Mouse (Mus musculus): ENCODE measurements at regions not wholly inside any gene's neighbourhood (a gene's known extent, or its start where the extent isn't known, plus 50 kb on each side); places are given as distances from the start of the nearest gene placed in this dataset.

DNA sequence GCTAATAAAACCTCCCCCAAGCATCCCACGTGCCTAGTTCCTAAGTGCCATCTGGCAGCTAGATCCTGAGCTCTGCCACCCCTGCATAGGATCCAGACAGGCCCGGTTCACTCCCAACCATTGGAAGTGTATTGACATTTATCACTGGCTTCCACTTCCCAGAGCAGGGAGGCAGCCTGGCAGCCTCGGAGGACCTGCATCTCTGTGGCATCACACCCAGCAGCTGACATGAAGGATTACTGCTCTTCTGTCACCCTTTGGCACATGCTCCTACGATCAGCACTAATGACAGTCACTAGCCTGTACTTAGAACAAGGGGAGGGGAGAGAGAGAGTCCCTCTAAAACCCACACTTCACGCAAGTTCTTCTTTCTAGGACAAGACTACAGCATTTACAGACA lies 152.7 kb downstream of the Kdr start:
- no peak for ATAC-seq
- Histone ChIP-seq H3K4me1 (replicated peaks) (peaks cover 7% of the 10 kb centered on the region; the same call in 1 of the 2 replicates), H3K9ac (no peak overlapping the region), H3K4me2 (replicated peaks) (no peak overlapping the region), H3K27me3 (replicated peaks) (no peaks in the 10 kb centered on the region), H3K36me3 (no peaks in the 10 kb centered on the region), H3K9me3 (no peaks in the 10 kb centered on the region), H3K27ac (no peak overlapping the region), H3K4me3 (replicated peaks) (no peak overlapping the region)
- WGBS = 54% methylated on average over 5 of the region's 5 CpGs

DNA sequence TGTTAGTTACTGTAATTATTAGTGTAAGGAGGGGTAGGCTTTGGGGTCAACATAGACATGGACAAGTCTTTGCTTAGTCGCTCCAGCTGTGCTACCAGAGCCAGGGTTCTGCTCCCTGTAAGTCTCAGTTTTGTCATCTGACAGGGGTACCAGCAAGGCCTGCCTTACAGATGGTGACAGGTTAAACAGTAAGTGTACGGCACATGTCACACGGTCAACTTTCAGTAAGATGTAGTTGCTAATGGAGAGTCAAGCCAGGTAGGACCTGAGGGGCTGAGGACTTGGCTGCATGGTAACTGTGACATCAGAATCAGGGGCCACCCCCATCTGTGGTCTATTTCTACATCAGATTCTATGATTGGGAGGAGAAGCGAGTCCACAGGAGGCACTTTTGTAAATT lies 153.6 kb downstream of the Kdr start:
- H3K36me3 ChIP-seq = no peaks in the 10 kb centered on the region
- no peaks in the 10 kb centered on the region for H3K9me3 ChIP-seq
- H3K4me3 ChIP-seq (replicated peaks) = no peak overlapping the region
- H3K9ac ChIP-seq = no peak overlapping the region
- no peaks in the 10 kb centered on the region for H3K27me3 ChIP-seq (replicated peaks)
- 92% methylated on average over 4 of the region's 4 CpGs for WGBS
- H3K27ac ChIP-seq = no peak overlapping the region
- no peak overlapping the region for H3K4me2 ChIP-seq (replicated peaks)
- no peaks in the 10 kb centered on the region for H3K4me1 ChIP-seq (replicated peaks)
- no peak for ATAC-seq

DNA sequence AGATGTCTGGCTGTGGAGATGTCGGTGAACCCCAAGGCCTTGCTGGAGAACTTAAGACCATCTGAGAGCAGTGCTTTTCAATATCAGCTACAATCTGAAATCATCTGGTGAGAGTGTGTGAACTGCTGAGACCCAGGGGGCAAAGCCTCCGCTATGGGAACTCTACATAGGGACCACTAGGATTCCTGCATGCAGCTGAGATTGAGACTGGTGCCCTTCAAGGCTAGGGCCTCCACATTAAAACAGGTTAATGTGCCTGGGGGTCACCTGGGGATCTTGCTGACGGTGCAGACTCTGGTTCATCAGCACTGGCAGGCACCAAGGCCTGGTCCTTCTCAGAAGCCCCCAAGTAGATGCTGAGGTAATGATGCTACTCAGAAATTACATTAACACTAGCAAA lies 154.6 kb downstream of the Kdr start:
- Histone ChIP-seq H3K36me3 (no peaks in the 10 kb centered on the region), H3K9me3 (no peaks in the 10 kb centered on the region), H3K4me3 (replicated peaks) (no peak overlapping the region), H3K27ac (no peak overlapping the region), H3K4me1 (replicated peaks) (no peaks in the 10 kb centered on the region), H3K9ac (no peak overlapping the region), H3K4me2 (replicated peaks) (no peak overlapping the region), H3K27me3 (replicated peaks) (no peaks in the 10 kb centered on the region)
- WGBS = 88% methylated on average over 3 of the region's 3 CpGs
- no peak for ATAC-seq

DNA sequence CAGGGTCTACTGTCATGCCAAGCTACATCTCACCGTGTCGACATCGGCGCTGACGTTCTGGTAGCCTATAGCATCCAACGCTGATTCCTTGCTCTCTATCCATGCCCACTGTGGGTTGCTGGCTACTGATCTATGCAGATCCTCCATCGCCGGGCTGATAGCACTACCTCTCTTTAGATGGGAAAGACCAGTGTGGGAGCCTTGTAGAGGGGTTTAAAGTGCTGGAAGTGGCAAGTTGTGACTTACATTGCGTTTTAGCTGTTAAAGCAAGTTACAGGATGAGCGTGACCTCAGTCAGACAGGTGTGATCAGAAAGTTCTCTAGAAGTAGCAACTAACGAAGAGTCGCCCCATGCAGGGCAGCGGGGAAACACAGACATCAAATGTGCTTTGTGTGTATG lies 160.9 kb downstream of the Kdr start:
- Histone ChIP-seq H3K9me3 (no peaks in the 10 kb centered on the region), H3K27me3 (replicated peaks) (no peaks in the 10 kb centered on the region), H3K9ac (no peak overlapping the region), H3K4me2 (replicated peaks) (no peak overlapping the region), H3K36me3 (no peaks in the 10 kb centered on the region), H3K4me1 (replicated peaks) (0 out of 2 replicates have a peak, but pooled peaks cover 3% of the 10 kb centered on the region), H3K27ac (no peak overlapping the region), H3K4me3 (replicated peaks) (no peak overlapping the region)
- ATAC-seq = no peak
- 94% methylated on average over 13 of the region's 13 CpGs for WGBS

DNA sequence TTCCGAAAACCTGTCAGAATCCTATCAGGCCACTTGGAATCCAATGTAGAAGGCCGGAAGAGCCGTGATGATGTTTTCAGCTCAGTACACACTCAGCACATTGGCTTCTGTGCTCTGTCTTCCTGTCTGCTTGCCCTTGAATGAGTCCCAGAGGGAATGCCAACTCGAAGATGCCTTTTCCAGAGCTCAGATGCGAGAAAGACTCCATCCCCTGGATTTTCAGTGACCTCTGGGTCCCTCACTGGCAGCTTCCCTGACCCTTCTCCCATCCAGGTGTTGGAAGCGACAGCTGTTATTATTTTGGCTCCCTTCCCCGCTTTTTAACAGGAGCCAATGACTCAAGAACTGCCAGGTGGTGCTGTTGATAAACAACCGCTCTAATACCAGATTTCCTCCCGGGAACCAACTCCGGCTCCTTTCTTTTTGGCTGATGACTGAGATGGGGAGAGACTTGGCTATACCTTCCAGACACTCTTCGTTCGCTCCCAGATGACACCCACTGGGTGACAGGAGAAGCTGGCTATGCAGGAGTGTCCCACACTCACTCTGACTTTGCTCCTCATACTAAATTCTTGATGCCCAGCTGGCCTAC lies 163.8 kb downstream of the Kdr start:
- H3K4me3 ChIP-seq (replicated peaks) = no peak overlapping the region
- H3K9ac ChIP-seq = no peak overlapping the region
- ATAC-seq = no peak
- H3K27me3 ChIP-seq (replicated peaks) = no peaks in the 10 kb centered on the region
- 0 out of 2 replicates have a peak, but pooled peaks cover 3% of the 10 kb centered on the region for H3K4me1 ChIP-seq (replicated peaks)
- H3K36me3 ChIP-seq = no peaks in the 10 kb centered on the region
- H3K9me3 ChIP-seq = no peaks in the 10 kb centered on the region
- 52% methylated on average over 12 of the region's 12 CpGs for WGBS
- no peak overlapping the region for H3K27ac ChIP-seq
- no peak overlapping the region for H3K4me2 ChIP-seq (replicated peaks)

DNA sequence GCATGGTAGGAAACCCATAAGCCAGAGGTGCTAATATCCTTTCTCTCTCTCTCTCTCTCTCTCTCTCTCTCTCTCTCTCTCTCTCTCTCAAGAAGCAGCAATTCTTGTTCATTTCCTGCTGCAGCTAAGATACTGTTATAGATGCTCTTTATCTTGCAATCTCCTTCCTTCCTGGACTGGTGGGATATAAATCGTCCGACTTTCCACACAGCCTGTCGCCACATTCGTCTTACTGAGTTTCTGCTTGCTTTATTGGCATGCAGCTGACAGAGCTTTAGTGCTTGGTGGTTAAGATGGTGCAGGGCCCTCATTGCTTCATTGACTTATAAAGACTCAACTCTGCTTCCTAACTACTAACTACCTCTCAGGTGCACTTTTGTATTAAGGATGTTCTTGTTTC lies 165.6 kb downstream of the Kdr start:
- H3K27ac ChIP-seq = no peak overlapping the region
- no peak overlapping the region for H3K9ac ChIP-seq
- no peak overlapping the region for H3K4me2 ChIP-seq (replicated peaks)
- H3K4me3 ChIP-seq (replicated peaks) = no peak overlapping the region
- no peaks in the 10 kb centered on the region for H3K9me3 ChIP-seq
- H3K36me3 ChIP-seq = no peaks in the 10 kb centered on the region
- WGBS = 40% methylated on average over 4 of the region's 4 CpGs
- H3K4me1 ChIP-seq (replicated peaks) = peaks cover 3% of the 10 kb centered on the region; the same call in 1 of the 2 replicates
- no peaks in the 10 kb centered on the region for H3K27me3 ChIP-seq (replicated peaks)
- ATAC-seq = no peak

DNA sequence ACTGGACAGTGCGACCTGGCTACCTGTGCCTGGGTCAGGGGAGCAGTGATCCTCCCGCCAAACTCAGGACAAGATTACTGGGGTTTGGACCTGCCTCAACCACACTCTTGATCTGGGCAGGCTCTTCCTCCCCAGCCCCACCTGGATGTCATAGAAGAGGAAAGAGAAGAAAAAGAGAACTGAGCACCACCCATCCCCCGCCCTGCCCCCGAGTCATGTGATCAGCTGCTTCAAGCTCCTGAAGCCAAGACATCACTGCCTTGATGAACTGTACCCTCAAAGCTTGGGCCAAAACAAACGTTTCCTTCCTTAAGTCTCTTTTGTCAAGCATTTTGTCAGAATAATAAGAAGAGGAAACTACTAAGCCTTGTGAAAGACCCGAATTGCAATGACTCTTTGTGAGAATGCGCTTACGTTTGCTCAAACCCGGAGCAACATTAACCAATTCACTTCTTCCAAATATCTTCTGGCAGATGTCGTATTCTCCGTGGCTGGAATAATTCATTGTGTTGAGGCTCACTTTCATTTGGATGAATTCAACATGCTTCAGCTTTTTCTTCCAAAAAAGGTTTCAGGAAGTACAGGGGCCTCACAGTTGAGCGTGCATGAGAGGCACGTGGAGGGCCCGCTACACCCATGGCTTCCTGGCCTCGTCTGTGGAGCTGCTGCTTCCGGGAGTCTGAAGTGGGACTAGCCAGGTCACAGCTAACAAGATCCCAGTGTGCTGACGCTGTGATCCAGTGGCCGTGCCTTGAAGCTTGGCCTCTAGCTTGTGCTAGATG lies 169.5 kb downstream of the Kdr start:
- no peaks in the 10 kb centered on the region for H3K36me3 ChIP-seq
- H3K27me3 ChIP-seq (replicated peaks) = no peaks in the 10 kb centered on the region
- H3K4me3 ChIP-seq (replicated peaks) = no peak overlapping the region
- H3K4me1 ChIP-seq (replicated peaks) = no peaks in the 10 kb centered on the region; the same call in 1 of the 2 replicates
- H3K4me2 ChIP-seq (replicated peaks) = no peak overlapping the region
- no peak overlapping the region for H3K27ac ChIP-seq
- H3K9ac ChIP-seq = no peak overlapping the region
- ATAC-seq = no peak
- H3K9me3 ChIP-seq = no peaks in the 10 kb centered on the region
- WGBS = 75% methylated on average over 18 of the region's 18 CpGs

DNA sequence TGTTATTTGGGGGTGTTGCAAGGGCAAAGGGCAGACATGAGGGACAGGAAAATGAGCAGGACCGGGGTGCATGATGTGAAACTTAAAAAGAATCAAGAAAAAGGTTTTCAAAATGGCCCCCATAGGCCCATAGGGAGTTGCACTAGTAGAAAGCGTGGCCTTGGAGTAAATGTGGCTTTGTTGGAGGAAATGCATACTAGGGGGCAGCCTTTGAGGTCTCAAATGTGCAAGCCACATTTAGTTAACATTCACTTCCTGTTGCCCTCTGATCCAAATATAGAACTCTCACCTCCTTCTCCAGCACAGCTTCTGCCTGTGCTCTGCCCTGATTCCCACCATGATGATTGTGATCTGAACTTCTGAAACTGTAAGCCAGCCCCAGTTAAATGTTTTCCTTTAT lies 173.2 kb downstream of the Kdr start:
- H3K9ac ChIP-seq = no peak overlapping the region
- no peak overlapping the region for H3K4me2 ChIP-seq (replicated peaks)
- H3K27me3 ChIP-seq (replicated peaks) = no peaks in the 10 kb centered on the region
- 88% methylated on average over 2 of the region's 2 CpGs for WGBS
- no peak overlapping the region for H3K27ac ChIP-seq
- H3K4me3 ChIP-seq (replicated peaks) = no peak overlapping the region
- no peak for ATAC-seq
- H3K9me3 ChIP-seq = no peaks in the 10 kb centered on the region
- no peaks in the 10 kb centered on the region for H3K36me3 ChIP-seq
- H3K4me1 ChIP-seq (replicated peaks) = no peaks in the 10 kb centered on the region; the same call in 1 of the 2 replicates

DNA sequence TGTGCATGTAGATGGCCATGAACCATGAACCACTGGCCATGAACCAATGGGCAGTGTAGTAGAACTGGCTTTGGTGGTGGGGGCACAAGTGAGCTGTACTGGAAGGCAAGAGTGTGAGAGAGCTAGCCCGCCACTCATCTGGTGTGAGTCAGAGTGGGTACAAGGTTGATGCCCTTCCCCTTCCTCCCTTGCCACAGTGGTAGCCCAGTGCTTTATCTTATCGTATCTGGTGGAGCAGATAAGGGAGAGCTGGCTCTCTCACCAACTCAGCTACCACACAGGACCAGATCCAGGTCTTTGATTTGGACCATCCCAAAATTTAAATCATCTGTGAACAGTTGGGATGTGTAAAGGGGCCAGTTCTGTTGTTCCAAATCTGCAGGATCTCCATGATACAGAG lies 173.9 kb downstream of the Kdr start:
- no peaks in the 10 kb centered on the region for H3K9me3 ChIP-seq
- 89% methylated on average over 2 of the region's 2 CpGs for WGBS
- no peaks in the 10 kb centered on the region for H3K27me3 ChIP-seq (replicated peaks)
- ATAC-seq = no peak
- no peaks in the 10 kb centered on the region for H3K36me3 ChIP-seq
- H3K4me3 ChIP-seq (replicated peaks) = no peak overlapping the region
- no peak overlapping the region for H3K9ac ChIP-seq
- H3K4me2 ChIP-seq (replicated peaks) = no peak overlapping the region
- no peak overlapping the region for H3K27ac ChIP-seq
- H3K4me1 ChIP-seq (replicated peaks) = no peaks in the 10 kb centered on the region; the same call in 1 of the 2 replicates

DNA sequence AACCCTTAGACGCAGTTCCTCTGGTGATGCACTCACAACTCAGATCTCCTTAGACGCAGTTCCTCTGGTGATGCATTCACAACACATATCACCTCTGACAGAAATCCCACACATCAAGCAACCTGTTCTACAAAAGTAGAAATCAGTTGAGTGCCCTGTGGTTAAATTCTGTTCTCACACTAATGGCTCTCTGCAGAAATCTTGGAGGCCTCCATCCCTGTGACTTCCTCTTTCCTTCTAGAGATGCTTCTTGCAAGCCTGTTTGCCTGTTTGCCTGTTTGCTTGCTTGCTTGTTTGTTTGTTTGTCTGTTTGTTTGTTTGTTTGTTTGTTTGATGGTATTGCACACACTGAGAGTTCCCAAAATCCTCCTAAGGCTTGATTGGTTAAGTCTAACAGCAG lies 175.2 kb downstream of the Kdr start:
- Histone ChIP-seq H3K9ac (no peak overlapping the region), H3K4me3 (replicated peaks) (no peak overlapping the region), H3K36me3 (no peaks in the 10 kb centered on the region), H3K4me2 (replicated peaks) (no peak overlapping the region), H3K9me3 (no peaks in the 10 kb centered on the region), H3K4me1 (replicated peaks) (no peaks in the 10 kb centered on the region; the same call in 1 of the 2 replicates), H3K27me3 (replicated peaks) (no peaks in the 10 kb centered on the region), H3K27ac (no peak overlapping the region; the same call in 1 of the 2 replicates)
- no peak for ATAC-seq
- WGBS = 91% methylated on average over 2 of the region's 2 CpGs

DNA sequence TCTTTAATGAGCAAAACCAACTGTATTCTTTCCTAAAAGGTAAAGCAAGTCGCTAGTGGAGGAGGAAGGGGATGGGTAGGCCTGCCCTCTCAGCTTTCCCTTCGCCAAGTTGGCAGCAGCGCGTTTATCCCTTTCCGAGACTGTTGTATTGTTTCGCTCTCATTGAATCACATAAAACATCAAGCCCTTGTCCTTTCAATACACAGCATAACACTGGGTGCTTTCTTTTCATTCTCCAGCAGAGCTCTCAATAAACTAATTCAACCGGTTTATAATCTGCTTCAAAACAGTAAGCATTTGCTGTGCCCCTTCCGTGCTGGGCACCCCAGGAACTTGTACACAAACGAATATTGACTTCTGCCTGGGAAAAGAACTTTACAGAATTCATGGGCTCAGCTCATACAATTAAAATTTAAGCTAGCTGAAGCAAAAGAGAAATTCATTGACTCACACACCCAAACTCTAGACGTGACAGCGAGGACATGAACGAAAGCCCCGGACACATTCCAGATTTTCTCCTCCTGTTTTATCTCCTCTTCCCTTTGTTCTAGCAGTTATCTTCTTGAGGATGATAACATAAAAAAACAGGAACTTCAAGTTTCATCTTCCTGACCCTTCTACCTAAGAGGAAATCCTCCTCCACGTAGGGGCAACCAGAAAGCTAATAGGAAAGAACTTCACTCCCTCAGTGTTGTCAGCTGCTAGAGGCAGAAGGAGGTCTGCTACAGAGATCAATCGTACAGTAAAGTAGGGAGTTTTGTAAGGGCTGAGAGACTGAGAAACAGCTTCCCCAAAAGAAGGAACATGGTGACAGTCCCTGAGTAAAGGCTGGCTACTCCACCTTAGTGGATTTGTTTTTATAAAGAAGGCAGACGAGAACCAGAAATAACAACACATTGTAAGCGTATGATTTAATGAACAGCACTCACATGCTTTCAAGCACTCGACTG lies 177.9 kb downstream of the Kdr start:
- H3K27me3 ChIP-seq (replicated peaks) = no peaks in the 10 kb centered on the region
- no peak overlapping the region for H3K4me2 ChIP-seq (replicated peaks)
- ATAC-seq = no peak
- H3K9me3 ChIP-seq = no peaks in the 10 kb centered on the region
- H3K36me3 ChIP-seq = no peaks in the 10 kb centered on the region
- H3K27ac ChIP-seq = no peak overlapping the region
- H3K4me1 ChIP-seq (replicated peaks) = no peaks in the 10 kb centered on the region; the same call in 1 of the 2 replicates
- no peak overlapping the region for H3K4me3 ChIP-seq (replicated peaks)
- no peak overlapping the region for H3K9ac ChIP-seq
- WGBS = 58% methylated on average over 18 of the region's 18 CpGs

DNA sequence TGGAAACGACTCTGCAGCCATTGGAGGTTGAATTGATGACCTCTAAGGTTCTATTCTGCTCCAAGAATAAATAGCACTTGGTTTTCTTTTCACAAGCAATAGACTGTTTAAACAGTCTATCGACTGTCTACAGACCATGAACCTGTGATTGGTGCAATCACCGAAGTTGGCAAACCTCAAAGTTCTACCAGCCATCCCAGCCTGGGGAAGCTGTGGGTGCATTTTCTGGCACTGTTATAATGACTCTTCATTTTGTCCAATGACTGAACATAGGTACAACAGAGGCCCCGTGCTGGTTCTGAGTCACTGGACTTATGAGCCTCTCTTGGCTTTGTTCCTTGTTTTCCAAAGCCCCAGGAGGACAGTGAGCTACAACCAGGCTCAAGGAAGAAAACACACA lies 178.6 kb downstream of the Kdr start:
- no peak overlapping the region for H3K9ac ChIP-seq
- ATAC-seq = no peak
- no peak overlapping the region for H3K4me3 ChIP-seq (replicated peaks)
- no peaks in the 10 kb centered on the region; the same call in 1 of the 2 replicates for H3K4me1 ChIP-seq (replicated peaks)
- H3K36me3 ChIP-seq = no peaks in the 10 kb centered on the region
- no peak overlapping the region for H3K4me2 ChIP-seq (replicated peaks)
- whole genome bisulfite sequencing = 77% methylated on average over 4 of the region's 4 CpGs
- no peaks in the 10 kb centered on the region for H3K9me3 ChIP-seq
- H3K27ac ChIP-seq = no peak overlapping the region
- H3K27me3 ChIP-seq (replicated peaks) = no peaks in the 10 kb centered on the region

Data from intestine, embryonic 15.5 days (tissue).